Mouse (Mus musculus): ENCODE data around the gene Bag5. TPM values are rescaled to one million over a fixed set of nuclear protein-coding genes. Genes with fewer than 3 reads are reported as not detected.

Bag5 gene
- total and polyA plus RNA-seq, 3 experiments = 24.0 to 38.0 TPM; not detected in 1

DNA sequence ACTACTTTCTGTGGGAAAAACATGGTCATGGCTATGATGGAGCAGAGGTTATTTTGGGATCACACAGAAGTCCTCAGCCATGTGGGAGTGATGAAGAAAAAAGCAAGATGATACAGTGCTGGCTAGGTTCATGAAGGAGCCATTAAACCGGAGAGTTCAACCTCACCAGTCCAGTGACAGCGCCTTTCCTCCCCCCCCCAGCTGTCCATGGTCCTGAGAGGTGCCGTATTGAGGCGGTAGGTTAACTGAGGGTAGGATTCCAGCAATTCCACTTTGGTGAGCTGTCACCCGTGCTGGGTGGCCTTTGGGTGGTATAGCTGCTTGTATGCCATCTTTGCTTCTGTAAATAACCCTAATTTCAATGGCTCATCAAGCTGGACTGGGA is 43.6 kb upstream of the Bag5 start:
- Histone ChIP-seq H3K4me3 (ENCODE audit: control insufficient read depth in 1 of 2, insufficient read depth in 1 of 2, low read depth in 2 of 2, low read length in 2 of 2) (no peak overlapping the region), H3K27me3 (ENCODE audit: control insufficient read depth in 1 of 2, insufficient read depth in 2 of 2, low read length in 2 of 2) (no peaks in the 10 kb centered on the region), H3K79me2 (ENCODE audit: control insufficient read depth, insufficient read depth, low read length, poor library complexity) (peaks cover 18% of the 10 kb centered on the region), H3K27ac (ENCODE audit: control insufficient read depth, low read depth, low read length) (no peak overlapping the region), H3K36me3 (ENCODE audit: control insufficient read depth in 1 of 2, insufficient read depth in 2 of 2, low read length in 2 of 2) (peaks cover 0 to 10% of the 10 kb centered on the region in 2 experiments; a peak in 2 of 4 replicates), H3K9ac (ENCODE audit: control insufficient read depth, low read depth, low read length, poor library complexity, severe bottlenecking) (no peak overlapping the region), H3K9me3 (replicated peaks; ENCODE audit: insufficient read depth, low read length) (no peaks in the 10 kb centered on the region), H3K4me1 (ENCODE audit: control insufficient read depth in 1 of 2, insufficient read depth in 2 of 2, low read length in 2 of 2) (peaks cover 9 to 19% of the 10 kb centered on the region in 2 experiments)
- DNase-seq (ENCODE audit: low read depth, low spot score) = peak; percentile 39
- TF ChIP-seq TBP (IDR thresholded peaks at IDR 0.05; ENCODE audit: low read depth, low read length) (no peak), SIN3A (IDR thresholded peaks at IDR 0.05; ENCODE audit: low read length) (0 out of 2 replicates have a peak, but pooled peaks have one; percentile 16), KAT2A (conservative IDR thresholded peaks at IDR 0.05; ENCODE audit: low read depth, low read length) (no peak), ZMIZ1 (IDR thresholded peaks at IDR 0.05; ENCODE audit: low read depth, low read length) (no peak), MXI1 (IDR thresholded peaks at IDR 0.05; ENCODE audit: low read depth, low read length) (0 out of 2 replicates have a peak, but pooled peaks have one; percentile 20)

- Histone ChIP-seq H3K27me3 (ENCODE audit: control insufficient read depth in 1 of 2, insufficient read depth in 2 of 2, low read length in 2 of 2) (no peaks in the 10 kb centered on the region), H3K36me3 (ENCODE audit: control insufficient read depth in 1 of 2, insufficient read depth in 2 of 2, low read length in 2 of 2) (peaks cover 0 to 12% of the 10 kb centered on the region in 2 experiments; a peak in 2 of 4 replicates), H3K9me3 (replicated peaks; ENCODE audit: insufficient read depth, low read length) (no peaks in the 10 kb centered on the region), H3K79me2 (ENCODE audit: control insufficient read depth, insufficient read depth, low read length, poor library complexity) (peaks cover 18% of the 10 kb centered on the region), H3K27ac (ENCODE audit: control insufficient read depth, low read depth, low read length) (no peak overlapping the region), H3K4me1 (ENCODE audit: control insufficient read depth in 1 of 2, insufficient read depth in 2 of 2, low read length in 2 of 2) (peaks cover 9 to 20% of the 10 kb centered on the region in 2 experiments), H3K9ac (ENCODE audit: control insufficient read depth, low read depth, low read length, poor library complexity, severe bottlenecking) (no peak overlapping the region), H3K4me3 (ENCODE audit: control insufficient read depth in 1 of 2, insufficient read depth in 1 of 2, low read depth in 2 of 2, low read length in 2 of 2) (no peak overlapping the region)
- no peak for DNase-seq (ENCODE audit: low read depth, low spot score)
- TF ChIP-seq MEF2A (IDR thresholded peaks at IDR 0.05; ENCODE audit: extremely low read depth, insufficient replicate concordance, low read depth, low read length, poor library complexity, severe bottlenecking) = no peak
Measured at GRCm38 (mm10) chr12:111756082-111756697, 43.1 kb upstream of the Bag5 start.

DNA sequence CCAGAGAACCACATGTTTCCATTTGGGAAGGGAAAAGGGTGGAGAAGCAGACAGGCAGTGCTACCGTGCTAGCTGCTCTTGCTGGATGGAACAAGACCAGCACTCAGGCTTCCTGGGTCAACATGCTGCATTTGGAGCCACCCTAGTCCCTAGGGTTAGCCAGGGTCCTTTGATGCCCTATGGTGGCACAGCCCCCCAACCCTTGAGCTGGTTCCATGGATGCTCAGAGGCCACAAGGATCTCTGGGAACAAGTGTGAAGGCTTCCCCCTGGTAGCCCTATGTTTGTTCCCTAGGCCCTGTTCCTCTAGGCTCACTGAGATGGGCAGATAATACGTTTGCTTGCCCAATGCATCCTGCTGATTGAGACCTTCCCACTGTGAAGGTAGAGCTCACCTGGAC is 42.2 kb upstream of the Bag5 start:
- peaks cover 12% of the 10 kb centered on the region for H3K79me2 ChIP-seq (ENCODE audit: control insufficient read depth, insufficient read depth, low read length, poor library complexity)
- H3K27me3 ChIP-seq (ENCODE audit: control insufficient read depth in 1 of 2, insufficient read depth in 2 of 2, low read length in 2 of 2) = no peaks in the 10 kb centered on the region
- no peak overlapping the region for H3K27ac ChIP-seq (ENCODE audit: control insufficient read depth, low read depth, low read length)
- no peak overlapping the region for H3K4me3 ChIP-seq (ENCODE audit: control insufficient read depth in 1 of 2, insufficient read depth in 1 of 2, low read depth in 2 of 2, low read length in 2 of 2)
- H3K4me1 ChIP-seq (ENCODE audit: control insufficient read depth in 1 of 2, insufficient read depth in 2 of 2, low read length in 2 of 2) = peaks cover 8 to 20% of the 10 kb centered on the region in 2 experiments
- DNase-seq (ENCODE audit: low read depth, low spot score) = no peak
- no peaks in the 10 kb centered on the region for H3K9me3 ChIP-seq (replicated peaks; ENCODE audit: insufficient read depth, low read length)
- H3K36me3 ChIP-seq (ENCODE audit: control insufficient read depth in 1 of 2, insufficient read depth in 2 of 2, low read length in 2 of 2) = peaks cover 0 to 10% of the 10 kb centered on the region in 2 experiments; a peak in 2 of 4 replicates
- TF ChIP-seq ETS1 (IDR thresholded peaks at IDR 0.05; ENCODE audit: low read depth, low read length) (no peak), HCFC1 (IDR thresholded peaks at IDR 0.05; ENCODE audit: low read depth, low read length) (no peak), EP300 (IDR thresholded peaks at IDR 0.05; ENCODE audit: low read depth in 1 of 2, low read length in 2 of 2) (no peak), ELF1 (IDR thresholded peaks at IDR 0.05; ENCODE audit: low read depth, low read length) (no peak), USF2 (IDR thresholded peaks at IDR 0.05; ENCODE audit: borderline replicate concordance in 1 of 2, insufficient read depth in 1 of 2, low read depth in 1 of 2, low read length in 2 of 2) (no peak), POLR2AphosphoS2 (IDR thresholded peaks at IDR 0.05; ENCODE audit: low read length) (no peak), RCOR1 (IDR thresholded peaks at IDR 0.05; ENCODE audit: low read depth, low read length) (no peak), TCF12 (IDR thresholded peaks at IDR 0.05; ENCODE audit: low read depth, low read length) (no peak), GATA1 (IDR thresholded peaks at IDR 0.05; ENCODE audit: low read depth, low read length) (no peak), CTCF (IDR thresholded peaks at IDR 0.05 in 2 of 3, conservative IDR thresholded peaks at IDR 0.05 in 1 of 3; ENCODE audit: control insufficient read depth in 1 of 3, insufficient read depth in 1 of 3, low read depth in 2 of 3, low read length in 3 of 3, poor library complexity in 1 of 3, severe bottlenecking in 1 of 3) (no peak), CHD2 (IDR thresholded peaks at IDR 0.05; ENCODE audit: low read length) (no peak), MXI1 (IDR thresholded peaks at IDR 0.05; ENCODE audit: low read depth, low read length) (no peak), USF1 (IDR thresholded peaks at IDR 0.05; ENCODE audit: low read depth, low read length) (no peak)
- H3K9ac ChIP-seq (ENCODE audit: control insufficient read depth, low read depth, low read length, poor library complexity, severe bottlenecking) = no peak overlapping the region
